In genomic region chr11:68485206-68485942, GRCm38 (mm10) we compare ENCODE assay signal across 10 mouse cellular contexts. TPM values are rescaled to one million over a fixed set of nuclear protein-coding genes. Genes with fewer than 3 reads are reported as not detected.
DNase-seq lines count a peak whose midpoint lies in the region; ATAC-seq and TF ChIP-seq lines count a peak whose summit lies in the region.
"Had no signal": no experiment of that assay in that cellular context is flagged by ENCODE, and none has a peak within 500 bp of the region (broad histone marks: within the 10 kb centered on the region; RNA-seq: fewer than 3 reads in every experiment).

No protein-coding gene starts in this region.

- 27% methylated on average over 8 of the region's 8 CpGs for WGBS in embryonic facial prominence, embryonic 12.5 days
- WGBS in kidney, embryonic 14.5 days = 39% methylated on average over 8 of the region's 8 CpGs

- no peak overlapping the region for H3K4me3 ChIP-seq in gastrocnemius, adult 2 months
- no peak overlapping the region for H3K4me3 ChIP-seq in embryonic facial prominence, embryonic 12.5 days
- H3K4me3 ChIP-seq in kidney, embryonic 14.5 days (ENCODE audit: low read length) = no peak overlapping the region
- H3K4me3 ChIP-seq: embryonic facial prominence, embryonic 13.5 days; megakaryocyte, embryonic 14.5 days had no signal

- peak; percentile 80 for TF ChIP-seq CTCF in gastrocnemius, adult 2 months (IDR thresholded peaks at IDR 0.05)

- no peaks in the 10 kb centered on the region for H3K36me3 ChIP-seq in embryonic facial prominence, embryonic 12.5 days
- H3K36me3 ChIP-seq in kidney, embryonic 14.5 days (ENCODE audit: control insufficient read depth, insufficient read depth, low read length) = no peaks in the 10 kb centered on the region
- H3K36me3 ChIP-seq: embryonic facial prominence, embryonic 13.5 days had no signal

- no peak overlapping the region for H3K27ac ChIP-seq in gastrocnemius, adult 2 months
- H3K27ac ChIP-seq in embryonic facial prominence, embryonic 12.5 days = no peak overlapping the region
- no peak overlapping the region for H3K27ac ChIP-seq in kidney, embryonic 14.5 days (ENCODE audit: low read depth, low read length)
- H3K27ac ChIP-seq: embryonic facial prominence, embryonic 13.5 days had no signal

- H3K4me2 ChIP-seq in embryonic facial prominence, embryonic 12.5 days (replicated peaks) = no peak overlapping the region
- no peak overlapping the region for H3K4me2 ChIP-seq in kidney, embryonic 14.5 days (replicated peaks; ENCODE audit: low read depth, low read length)
- H3K4me2 ChIP-seq: embryonic facial prominence, embryonic 13.5 days had no signal

- ATAC-seq in embryonic facial prominence, embryonic 12.5 days (ENCODE audit: insufficient number of reproducible peaks, insufficient read depth, low FRiP score, low TSS enrichment) = 0 out of 2 replicates have a peak, but pooled peaks have one; percentile 28
- peak; percentile 60; the same call in 1 of the 2 replicates for ATAC-seq in kidney, embryonic 14.5 days (ENCODE audit: low FRiP score, low TSS enrichment)
- peak; percentile 80 for ATAC-seq in megakaryocyte, adult 5-6 weeks (ENCODE audit: poor library complexity, severe bottlenecking)

- H3K9me3 ChIP-seq in embryonic facial prominence, embryonic 12.5 days = no peaks in the 10 kb centered on the region
- no peaks in the 10 kb centered on the region for H3K9me3 ChIP-seq in kidney, embryonic 14.5 days (ENCODE audit: control insufficient read depth, low read length)
- H3K9me3 ChIP-seq: embryonic facial prominence, embryonic 13.5 days had no signal

- H3K27me3 ChIP-seq in embryonic facial prominence, embryonic 12.5 days = no peaks in the 10 kb centered on the region
- H3K27me3 ChIP-seq in kidney, embryonic 14.5 days (ENCODE audit: control insufficient read depth, insufficient read depth, low read length) = no peaks in the 10 kb centered on the region
- H3K27me3 ChIP-seq: embryonic facial prominence, embryonic 13.5 days had no signal

- H3K9ac ChIP-seq in embryonic facial prominence, embryonic 12.5 days = no peak overlapping the region
- H3K9ac ChIP-seq in kidney, embryonic 14.5 days (ENCODE audit: low read depth, low read length) = no peak overlapping the region
- H3K9ac ChIP-seq: embryonic facial prominence, embryonic 13.5 days had no signal

- H3K4me1 ChIP-seq in embryonic facial prominence, embryonic 12.5 days = no peaks in the 10 kb centered on the region
- H3K4me1 ChIP-seq in kidney, embryonic 14.5 days (ENCODE audit: control insufficient read depth, insufficient read depth, low read length) = no peaks in the 10 kb centered on the region
- H3K4me1 ChIP-seq: embryonic facial prominence, embryonic 13.5 days had no signal

- intact Hi-C loops in gastrocnemius, adult 2 months (cut with DNase I) = loop anchor here (5.0 to 10.0 kb wide), 2 partner anchors 62 to 319 kb away; no protein-coding TSS in a partner anchor

- no peak for DNase-seq in gastrocnemius, adult 2 months
- DNase-seq in gastrocnemius, postnatal 25 days = no peak
- DNase-seq in A20 (ENCODE audit: low read depth, low spot score) (peak; percentile 63), WW6 (ENCODE audit: low read depth, low spot score) (peak; percentile 33)
- DNase-seq in ovary, postnatal 10 days (ENCODE audit: low spot score) = no peak

RNA-seq across cellular contexts. Expression of gene Pik3r6, which starts 17.4 kb away (rescaled TPM):
- total RNA-seq in gastrocnemius, adult 2 months (2021) = 1 to 10 TPM in 1 of 2 experiments, under 1 TPM in 1; 0.94 to 1.8 TPM
- total RNA-seq in gastrocnemius, postnatal 25 days (2021) = 1 to 10 TPM; 1.5 to 3.4 TPM
- polyA plus RNA-seq in embryonic facial prominence, embryonic 12.5 days (2016; fragmentation: Nextera tagmentation; extraction: Ambion mirVana) = 2.3 and 2.5 TPM in 2 replicates
- 2.3 and 3.7 TPM in 2 replicates for polyA plus RNA-seq in kidney, embryonic 14.5 days (2014; fragmentation: Nextera tagmentation; extraction: Ambion mirVana)
- 35.9 TPM in 2 replicates for total RNA-seq in megakaryocyte, adult 5-6 weeks (2015)
- 63.6 and 67.3 TPM in 2 replicates for total RNA-seq in megakaryocyte, adult 5-6 weeks (2017)

RNA-seq across cellular contexts. Expression of gene Pik3r5, which starts 53.5 kb away (rescaled TPM):
- under 1 TPM; 0.43 to 0.56 TPM for total RNA-seq in gastrocnemius, adult 2 months (2021)
- total RNA-seq in gastrocnemius, postnatal 25 days (2021) = under 1 TPM; 0.31 to 0.51 TPM
- 0.50 and 0.70 TPM in 2 replicates for polyA plus RNA-seq in embryonic facial prominence, embryonic 12.5 days (2016; fragmentation: Nextera tagmentation; extraction: Ambion mirVana)
- polyA plus RNA-seq in kidney, embryonic 14.5 days (2014; fragmentation: Nextera tagmentation; extraction: Ambion mirVana) = 0.41 and 1.5 TPM in 2 replicates
- total RNA-seq in megakaryocyte, adult 5-6 weeks (2015) = 55.3 and 61.8 TPM in 2 replicates
- 37.0 and 40.8 TPM in 2 replicates for total RNA-seq in megakaryocyte, adult 5-6 weeks (2017)

Comparison
In these comparisons a context has a peak if more than half of its experiments do, and no peak if none do; other contexts are left out.
1. DNase-seq: peak in A20 (single experiment) and WW6 (single experiment); none in gastrocnemius, adult 2 months (single experiment), gastrocnemius, postnatal 25 days (single experiment) and ovary, postnatal 10 days (single experiment).
2. ATAC-seq: peak in every context shown above with its lines; median percentile 80 in megakaryocyte, adult 5-6 weeks; 60 in kidney, embryonic 14.5 days; 28 in embryonic facial prominence, embryonic 12.5 days.
3. RNA of gene Pik3r6, which starts 17.4 kb away (total RNA-seq): 35.9 to 67.3 TPM in megakaryocyte, adult 5-6 weeks; 1.5 to 3.4 TPM in gastrocnemius, postnatal 25 days and 0.94 to 1.8 TPM in gastrocnemius, adult 2 months; every median in the first group is over 4 times any median in the second.
4. RNA of gene Pik3r5, which starts 53.5 kb away (total RNA-seq): 37.0 to 61.8 TPM in megakaryocyte, adult 5-6 weeks; 0.43 to 0.56 TPM in gastrocnemius, adult 2 months and 0.31 to 0.51 TPM in gastrocnemius, postnatal 25 days; every median in the first group is over 10 times any median in the second.